Mouse (Mus musculus): ENCODE data around the gene Sbf1.

Sbf1 gene

DNA sequence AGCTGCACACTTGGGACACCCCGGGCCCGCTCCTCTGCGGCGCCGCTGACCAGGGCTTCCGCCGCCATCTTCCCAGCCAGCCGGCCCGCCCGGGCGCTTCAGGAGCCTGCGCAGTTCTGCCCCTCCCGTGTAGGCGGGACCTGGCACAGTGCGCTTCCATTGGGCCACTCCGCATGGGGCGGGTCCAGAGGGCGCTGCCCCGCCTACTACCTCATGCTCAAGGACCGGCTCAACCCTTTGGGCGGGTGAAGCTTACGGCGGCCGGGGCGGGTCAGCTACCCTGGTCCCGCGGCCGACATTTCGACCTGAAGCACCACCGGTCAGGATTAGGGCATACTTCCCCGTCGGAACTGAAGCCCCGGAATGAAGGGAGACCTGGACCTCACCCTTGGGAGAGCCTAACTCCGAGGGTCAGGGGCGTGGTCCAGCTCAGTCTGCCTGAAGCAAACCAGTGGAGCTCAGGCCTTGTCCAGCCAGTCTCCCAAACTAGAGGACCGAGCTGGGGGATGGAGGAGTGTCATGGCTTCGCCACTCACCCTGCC lies at the start of gene Sbf1:
TSS of gene Sbf1 (minus strand) at position 122 of the 542 bp plus-strand sequence.
- peak; percentile 72 for DNase-seq (ENCODE audit: extremely low spot score, low read depth, low spot score)

DNA sequence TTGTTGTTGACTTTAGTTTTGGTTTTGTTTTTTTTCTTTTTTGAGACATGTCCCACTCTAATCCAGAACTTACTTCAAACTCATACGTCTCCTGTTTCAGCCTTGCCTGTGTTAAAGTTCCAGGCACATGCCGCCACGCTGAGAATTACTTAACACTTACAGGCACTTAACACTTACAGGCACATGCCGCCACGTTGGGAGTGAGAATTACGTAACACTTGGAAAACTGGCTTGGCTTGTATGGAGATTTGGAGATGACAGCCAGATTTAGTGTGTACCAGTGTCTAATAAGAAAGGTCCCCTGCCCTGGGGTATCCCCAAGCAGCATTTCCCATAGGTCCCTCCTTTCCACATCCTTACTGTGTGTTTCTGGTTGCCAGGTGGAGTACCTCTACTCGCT lies 47.9 kb upstream of the Sbf1 start:
- DNase-seq (ENCODE audit: extremely low spot score, low read depth, low spot score): no peak

DNA sequence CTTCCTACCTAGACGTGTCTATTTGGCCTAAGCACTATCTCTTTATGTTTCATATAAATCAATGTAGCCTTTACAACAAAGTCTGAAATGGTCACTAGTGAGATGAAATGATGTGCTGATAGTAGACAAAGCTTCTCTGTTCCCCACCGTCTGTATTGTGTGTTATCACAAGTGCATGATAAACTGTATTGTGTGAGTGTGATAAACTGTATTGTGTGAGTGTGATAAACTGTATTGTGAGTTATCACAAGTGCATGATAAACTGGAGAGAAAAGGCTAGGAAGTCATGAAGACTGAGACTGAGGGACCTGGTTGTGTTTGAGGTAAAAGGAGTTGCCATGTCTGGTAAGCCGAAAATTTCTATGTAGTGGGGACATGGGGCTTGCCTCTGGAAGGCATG lies 43.7 kb upstream of the Sbf1 start:
- DNase-seq (ENCODE audit: extremely low spot score, low read depth, low spot score): no peak

DNA sequence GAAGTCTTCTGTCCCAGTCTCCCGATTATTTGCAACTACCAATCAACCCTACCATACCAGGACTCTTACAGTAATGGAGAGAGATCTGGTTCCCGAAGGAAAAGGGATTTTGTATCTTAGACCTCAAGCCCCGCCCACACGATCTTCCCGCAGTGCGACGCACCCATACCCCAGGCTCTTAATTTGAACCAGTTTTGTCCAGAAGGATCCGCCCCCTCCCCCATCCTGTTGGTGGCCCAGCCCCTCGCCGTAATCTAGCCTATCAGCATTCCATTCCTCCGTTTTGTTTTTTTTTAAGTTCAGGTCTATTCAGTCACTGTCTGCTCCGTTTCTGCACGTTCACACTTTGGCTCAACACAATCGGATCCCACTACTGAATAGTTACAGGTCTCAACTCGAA lies 41.3 kb upstream of the Sbf1 start:
- DNase-seq (ENCODE audit: extremely low spot score, low read depth, low spot score): peak; percentile 74

DNA sequence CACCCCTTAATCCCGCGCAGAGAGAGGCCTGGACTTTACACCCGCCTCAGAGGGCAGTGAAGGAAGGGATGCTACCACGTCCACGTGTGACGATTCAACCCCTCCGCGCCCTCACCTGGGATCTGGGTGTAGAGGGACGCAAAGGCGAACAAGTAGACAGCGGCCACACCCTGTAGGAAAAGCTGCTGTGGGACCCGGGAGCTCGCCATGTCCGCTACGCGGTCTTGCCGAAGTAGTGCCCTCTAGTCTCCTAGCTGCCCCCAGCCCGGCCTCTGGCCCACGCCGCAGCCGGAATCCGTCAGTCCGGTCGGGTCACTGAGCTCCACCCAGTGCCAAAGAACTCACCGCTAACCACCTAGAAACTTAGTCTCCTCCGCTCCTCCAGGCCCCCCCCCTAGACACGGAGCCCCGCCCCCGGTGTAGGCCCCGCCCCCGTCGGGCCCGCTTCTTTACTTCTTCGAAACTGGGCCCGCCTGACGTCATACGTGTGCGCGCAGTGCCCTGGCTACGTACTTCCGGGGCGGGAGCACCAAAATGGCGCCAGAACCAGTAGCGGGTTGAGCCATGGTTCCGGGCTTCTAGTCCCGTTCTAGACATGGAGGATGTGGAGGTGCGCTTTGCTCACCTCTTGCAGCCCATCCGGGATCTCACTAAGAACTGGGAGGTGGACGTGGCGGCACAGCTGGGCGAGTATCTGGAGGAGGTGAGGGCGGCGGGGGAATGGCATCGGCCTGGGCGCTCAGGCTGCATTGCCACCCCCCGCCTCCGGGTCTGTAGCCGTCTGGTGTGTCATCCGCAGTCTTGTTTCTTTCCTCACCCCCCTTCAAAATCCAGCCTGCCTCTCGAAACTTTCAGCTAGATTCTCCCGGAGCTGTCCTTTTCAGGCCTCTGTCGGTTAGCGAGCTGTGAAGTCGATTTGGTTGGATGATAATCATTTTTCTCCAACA lies 40.4 kb upstream of the Sbf1 start, which contains the start of the genes Lmf2 and Ncaph2:
TSS of gene Lmf2 (minus strand) at position 419 of the 947 bp plus-strand sequence.
TSS of gene Ncaph2 (plus strand) at position 479 of the 947 bp plus-strand sequence.
- DNase-seq (ENCODE audit: extremely low spot score, low read depth, low spot score): peak; percentile 69

DNA sequence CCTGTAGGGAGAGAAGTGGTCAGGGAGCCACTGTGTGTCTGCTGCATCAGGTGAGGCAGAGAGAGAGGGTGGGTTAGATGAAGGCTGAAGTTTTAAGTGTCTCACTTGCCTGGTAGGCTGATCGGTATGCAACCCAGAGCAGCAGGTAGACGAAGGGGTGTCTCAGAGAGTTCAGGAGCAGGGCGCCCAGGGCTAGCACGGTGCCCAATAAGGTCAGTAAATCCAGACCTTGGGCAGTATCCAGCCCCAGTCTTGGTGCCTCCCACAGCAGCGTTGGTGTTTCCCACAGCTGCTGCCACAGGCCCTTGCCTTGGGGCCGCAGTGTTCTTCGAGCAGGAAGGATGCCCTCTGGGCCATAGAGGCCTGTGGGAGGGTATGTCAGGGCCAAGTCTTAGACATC lies 39.3 kb upstream of the Sbf1 start:
- no peak for DNase-seq (ENCODE audit: extremely low spot score, low read depth, low spot score)

DNA sequence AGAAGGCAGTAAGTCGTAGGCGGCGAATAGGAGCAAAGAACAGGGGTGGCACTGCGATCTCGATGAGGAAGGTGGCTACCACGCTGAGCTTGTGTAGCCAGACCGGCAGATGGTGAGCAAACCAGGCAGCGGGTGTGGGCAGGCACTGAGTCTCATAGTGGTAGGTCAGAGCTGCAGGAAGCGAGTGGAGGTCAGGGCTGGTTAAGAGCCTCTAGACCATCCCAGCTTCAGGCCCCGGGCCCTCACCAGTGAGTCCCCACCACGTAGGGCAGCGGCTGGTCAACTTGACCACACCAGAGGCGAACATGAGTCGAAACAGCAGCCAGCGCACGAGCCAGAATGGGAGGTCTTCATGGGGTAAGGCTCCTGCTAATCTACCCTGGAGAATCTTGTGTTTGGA lies 38.7 kb upstream of the Sbf1 start:
- DNase-seq (ENCODE audit: extremely low spot score, low read depth, low spot score): no peak

DNA sequence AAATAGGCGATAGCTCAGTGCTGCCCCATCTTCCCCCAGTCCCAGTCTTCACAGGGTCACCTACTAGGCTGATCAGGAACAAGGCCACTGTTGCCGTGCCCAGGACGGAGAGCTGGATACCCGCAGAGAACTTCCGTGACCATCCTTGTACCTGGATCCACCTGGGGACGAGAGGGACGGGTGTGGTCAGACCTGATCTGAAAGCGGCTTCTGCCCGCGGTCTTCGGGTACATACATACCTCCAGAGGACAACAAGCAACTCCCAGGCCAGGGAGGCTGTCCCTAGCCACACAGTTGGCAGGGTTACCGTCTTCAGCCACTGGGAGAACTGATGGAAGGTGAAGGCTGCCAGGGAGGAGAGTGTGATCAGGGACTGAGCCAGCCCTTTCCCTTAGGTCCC lies 37.7 kb upstream of the Sbf1 start:
- no peak for DNase-seq (ENCODE audit: extremely low spot score, low read depth, low spot score)

DNA sequence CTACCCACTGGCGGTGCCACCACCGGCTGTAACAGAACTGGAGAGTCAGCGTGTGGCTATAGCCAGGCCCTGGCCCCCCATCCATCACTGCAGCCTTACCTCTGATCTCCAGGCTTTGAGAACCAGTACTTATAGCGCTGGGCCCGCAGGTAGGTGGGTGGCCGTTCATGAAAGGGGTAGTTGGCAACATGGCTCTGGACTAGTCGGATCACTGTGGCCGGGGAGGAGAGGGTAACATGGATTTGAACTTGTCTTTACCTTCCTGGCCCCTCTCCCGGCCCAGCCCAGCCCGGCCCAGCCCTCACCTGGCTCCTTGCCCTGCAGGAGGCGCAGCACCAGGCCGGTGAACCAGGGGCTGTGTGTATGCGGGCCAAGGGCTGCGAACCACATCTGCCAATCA lies 36.9 kb upstream of the Sbf1 start:
- no peak for DNase-seq (ENCODE audit: extremely low spot score, low read depth, low spot score)

DNA sequence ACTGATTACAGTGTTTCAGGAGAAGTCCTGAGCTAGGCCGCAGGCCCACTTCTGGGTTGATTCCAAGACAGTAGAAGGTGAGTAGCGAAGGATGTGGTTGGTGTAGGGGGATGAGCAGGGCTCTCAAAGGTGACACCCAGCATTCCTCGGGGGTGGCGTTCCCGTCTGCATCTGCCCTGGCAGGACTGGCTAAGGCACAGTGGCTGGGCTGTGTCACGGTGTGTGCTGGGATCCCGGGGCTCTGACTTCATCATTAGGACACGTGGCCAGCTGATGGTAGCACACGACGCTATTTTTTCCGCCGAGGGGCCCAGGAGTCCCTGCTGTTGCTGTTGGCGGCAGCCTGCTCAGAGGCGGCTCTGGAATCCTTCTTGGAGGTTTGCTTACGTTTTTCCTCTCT lies 36.2 kb upstream of the Sbf1 start:
- no peak for DNase-seq (ENCODE audit: extremely low spot score, low read depth, low spot score)

DNA sequence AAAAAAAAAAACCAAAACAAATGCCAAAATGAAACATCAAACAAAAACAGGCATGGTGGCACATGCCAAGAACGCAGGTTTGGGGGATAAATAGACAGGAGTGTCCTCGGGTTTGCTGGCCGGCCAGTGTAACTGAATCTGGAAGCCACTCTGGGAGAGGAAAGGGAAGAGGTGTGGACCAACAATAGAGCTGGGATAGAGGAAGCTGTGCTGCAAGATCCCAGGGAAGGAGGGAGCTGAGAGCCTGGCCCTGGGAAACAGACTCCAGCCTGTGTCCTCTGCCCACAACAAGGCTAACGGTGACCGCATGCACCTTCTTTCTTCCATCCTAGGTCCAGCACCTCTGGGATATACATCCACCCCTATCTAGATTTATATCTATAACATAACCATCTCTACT lies 35.3 kb upstream of the Sbf1 start:
- DNase-seq (ENCODE audit: extremely low spot score, low read depth, low spot score): no peak

DNA sequence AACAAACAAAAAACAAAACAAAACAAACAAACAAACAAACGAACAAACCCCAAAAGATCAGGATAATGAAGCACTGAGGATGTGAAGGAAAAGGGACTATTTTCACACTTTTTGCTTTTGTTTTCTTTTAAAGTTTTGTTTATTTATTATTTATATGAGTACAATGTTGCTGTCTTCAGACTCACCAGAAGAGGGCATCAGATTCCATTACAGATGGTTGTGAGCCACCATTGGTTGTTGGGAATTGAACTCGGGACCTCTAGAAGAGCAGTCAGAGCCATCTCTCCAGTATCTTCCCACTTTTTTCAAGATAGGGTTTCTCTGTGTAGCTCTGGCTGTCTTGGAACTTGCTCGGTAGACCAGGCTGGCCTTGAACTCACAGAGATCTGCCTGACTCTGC lies 28.2 kb upstream of the Sbf1 start:
- DNase-seq (ENCODE audit: extremely low spot score, low read depth, low spot score): no peak

DNA sequence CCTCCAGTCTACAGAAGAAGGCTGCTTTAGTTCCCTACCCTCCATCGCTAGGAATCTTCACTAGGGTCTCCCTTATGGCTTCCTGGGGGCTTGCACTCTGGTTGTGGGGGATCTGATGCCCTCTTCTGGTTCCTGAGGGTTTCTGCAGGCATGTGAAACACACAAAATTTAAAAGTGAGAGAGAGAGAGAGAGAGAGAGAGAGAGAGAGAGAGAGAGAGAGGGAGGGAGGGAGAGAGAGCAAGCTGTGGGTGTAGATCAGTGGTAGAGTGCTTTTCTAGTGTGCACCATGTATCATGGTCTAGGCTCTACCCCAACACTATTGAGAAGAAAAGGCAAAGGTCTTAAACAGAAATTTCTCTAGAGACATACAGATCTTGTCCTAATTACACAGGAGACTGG lies 26.6 kb upstream of the Sbf1 start:
- DNase-seq (ENCODE audit: extremely low spot score, low read depth, low spot score): no peak

DNA sequence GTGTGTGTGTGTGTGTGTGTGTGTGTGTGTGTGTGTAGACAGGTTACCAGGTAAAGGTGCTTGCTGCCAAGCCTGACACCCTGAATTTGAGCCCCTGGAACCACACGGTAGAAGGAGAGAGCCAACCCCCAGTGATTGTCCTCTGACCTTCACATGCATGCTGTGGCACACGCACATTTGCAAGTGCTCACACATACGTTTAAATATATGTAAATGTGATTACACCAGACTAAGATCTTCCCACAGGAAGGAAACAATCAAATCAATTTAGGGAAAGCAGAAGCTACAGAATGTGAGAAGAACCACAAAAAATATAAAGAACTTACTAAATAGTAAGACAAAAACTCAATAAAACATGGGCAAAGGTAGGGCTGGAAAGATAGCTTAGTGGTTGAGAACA lies 25.0 kb upstream of the Sbf1 start:
- no peak for DNase-seq (ENCODE audit: extremely low spot score, low read depth, low spot score)

DNA sequence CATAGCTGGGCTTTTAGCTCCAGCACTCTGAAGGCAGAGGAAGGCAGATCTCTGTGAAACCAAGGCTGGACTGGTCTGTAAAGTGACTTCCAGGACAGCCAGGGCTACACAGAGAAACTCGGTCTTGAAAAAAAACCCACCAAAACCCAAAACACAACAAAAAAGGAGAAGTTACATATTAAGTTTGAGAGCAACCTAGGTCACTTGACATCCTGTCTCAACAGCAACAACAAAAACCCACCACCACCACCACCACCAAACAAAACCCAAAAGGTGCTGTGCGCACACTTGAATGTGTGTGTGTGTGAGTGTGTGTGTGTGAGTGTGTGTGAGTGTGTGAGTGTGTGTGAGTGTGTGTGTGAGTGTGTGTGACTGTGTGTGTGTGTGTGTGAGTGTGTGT lies 24.6 kb upstream of the Sbf1 start:
- no peak for DNase-seq (ENCODE audit: extremely low spot score, low read depth, low spot score)

DNA sequence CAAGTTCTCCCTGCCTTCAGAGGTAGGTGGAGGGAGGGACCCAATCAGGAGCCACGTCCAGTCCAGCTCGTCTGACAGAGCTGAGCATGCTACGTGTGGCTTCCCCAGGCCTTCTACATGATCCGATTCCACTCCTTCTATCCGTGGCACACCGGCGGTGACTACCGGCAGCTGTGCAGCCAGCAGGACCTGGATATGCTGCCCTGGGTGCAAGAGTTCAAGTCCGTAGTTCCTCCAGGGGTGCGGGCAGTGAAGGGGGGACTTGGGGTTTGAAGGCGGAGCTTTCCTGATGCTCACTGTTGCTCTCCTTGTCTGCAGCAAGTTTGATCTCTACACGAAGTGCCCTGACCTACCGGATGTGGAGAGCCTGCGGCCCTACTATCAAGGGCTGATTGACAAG lies 21.3 kb upstream of the Sbf1 start:
- no peak for DNase-seq (ENCODE audit: extremely low spot score, low read depth, low spot score)

DNA sequence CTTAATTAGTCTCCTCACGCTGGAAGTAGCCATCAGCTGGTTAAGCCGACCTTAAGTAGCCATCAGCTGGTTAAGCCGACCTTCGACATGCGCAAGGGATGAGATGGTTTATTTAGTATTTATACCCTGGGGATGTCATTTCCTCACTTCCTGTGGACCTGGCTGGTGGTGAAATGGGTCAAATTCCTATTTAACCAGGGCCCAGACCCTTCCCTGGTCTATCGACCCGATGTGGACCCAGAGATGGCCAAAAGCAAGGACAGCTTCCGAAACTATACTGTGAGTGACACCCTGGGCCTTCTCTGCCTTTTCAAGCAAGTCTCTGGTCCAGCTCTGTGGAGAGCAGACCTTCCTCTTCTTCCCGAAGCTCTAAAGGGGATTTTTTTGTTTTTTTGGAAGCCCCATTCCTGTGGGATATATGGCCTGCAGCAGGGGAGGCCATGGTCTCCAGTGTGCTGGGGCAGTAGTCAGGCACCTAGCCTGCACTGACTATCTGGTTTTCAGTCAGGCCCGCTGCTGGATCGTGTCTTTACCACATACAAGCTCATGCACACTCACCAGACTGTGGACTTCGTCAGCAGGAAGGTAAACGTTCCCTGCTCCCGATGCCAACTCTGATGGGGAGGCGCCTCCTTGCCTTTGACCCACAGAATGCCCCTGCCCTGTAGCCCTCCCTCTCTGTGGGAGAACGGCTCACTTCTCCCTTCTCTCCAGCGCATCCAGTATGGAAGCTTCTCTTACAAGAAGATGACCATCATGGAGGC lies 19.8 kb upstream of the Sbf1 start:
- no peak for DNase-seq (ENCODE audit: extremely low spot score, low read depth, low spot score)

DNA sequence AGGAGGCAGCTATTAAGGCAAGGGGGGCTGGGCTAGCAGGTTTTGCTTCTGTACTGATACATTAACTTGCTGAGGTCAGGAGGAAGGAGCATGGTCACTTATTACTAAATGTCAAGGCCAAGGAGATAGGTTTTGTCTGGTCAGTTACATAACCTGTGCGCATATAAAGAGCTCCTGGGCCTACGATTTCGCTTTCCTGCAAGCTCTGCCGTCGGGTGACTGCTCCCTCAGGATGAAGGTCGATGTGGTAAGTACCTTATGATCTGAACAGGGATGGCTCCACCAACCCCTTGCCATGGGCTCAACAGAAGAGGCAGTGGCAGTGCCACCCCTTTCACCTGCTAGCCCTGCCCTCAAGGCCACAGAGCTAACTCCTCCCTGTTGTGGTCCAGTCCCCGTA lies 19.2 kb upstream of the Sbf1 start, which contains the start of gene Miox:
TSS of gene Miox (plus strand) at position 128 of the 400 bp plus-strand sequence.
- DNase-seq (ENCODE audit: extremely low spot score, low read depth, low spot score): no peak

DNA sequence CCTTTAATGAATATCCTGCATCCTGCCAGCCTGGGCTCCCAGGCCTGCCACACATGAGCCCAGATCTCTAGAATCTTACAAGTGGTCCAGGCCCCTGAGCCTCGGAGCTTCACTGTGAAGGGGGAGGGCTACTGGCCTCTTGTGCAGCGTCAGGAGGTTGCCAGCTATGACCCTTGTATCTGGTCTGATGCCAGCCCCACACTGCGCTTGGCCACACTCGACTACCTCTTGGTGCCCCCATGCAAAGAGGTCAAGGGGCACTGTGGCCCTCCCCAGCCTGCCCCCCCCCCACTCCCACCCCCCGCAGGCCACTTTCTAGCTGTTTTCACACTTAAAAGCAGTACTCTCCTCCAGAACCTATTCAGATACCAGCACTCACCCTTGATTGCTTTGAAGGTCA lies 11.3 kb upstream of the Sbf1 start:
- DNase-seq (ENCODE audit: extremely low spot score, low read depth, low spot score): no peak

DNA sequence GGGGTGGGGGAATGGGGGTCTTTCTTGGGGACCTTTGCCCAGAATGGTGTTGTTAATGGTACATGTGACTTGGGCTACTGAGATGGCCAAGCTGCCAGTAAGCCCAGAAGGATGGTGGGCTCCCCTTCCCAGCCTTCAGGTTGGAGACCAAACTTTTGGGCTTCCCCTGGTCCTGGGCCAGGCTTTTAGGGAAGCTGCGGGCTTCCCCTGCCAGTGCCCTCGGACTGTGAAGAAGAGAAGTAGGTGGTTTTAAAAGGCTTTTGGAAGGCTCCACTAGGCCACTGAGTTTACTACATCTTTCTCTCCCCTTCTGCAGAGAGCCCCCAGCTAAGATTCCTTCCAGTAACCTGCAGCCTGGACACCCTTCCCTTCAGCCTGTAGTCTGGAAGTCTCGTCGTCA lies 8.5 kb upstream of the Sbf1 start:
- DNase-seq (ENCODE audit: extremely low spot score, low read depth, low spot score): no peak

DNA sequence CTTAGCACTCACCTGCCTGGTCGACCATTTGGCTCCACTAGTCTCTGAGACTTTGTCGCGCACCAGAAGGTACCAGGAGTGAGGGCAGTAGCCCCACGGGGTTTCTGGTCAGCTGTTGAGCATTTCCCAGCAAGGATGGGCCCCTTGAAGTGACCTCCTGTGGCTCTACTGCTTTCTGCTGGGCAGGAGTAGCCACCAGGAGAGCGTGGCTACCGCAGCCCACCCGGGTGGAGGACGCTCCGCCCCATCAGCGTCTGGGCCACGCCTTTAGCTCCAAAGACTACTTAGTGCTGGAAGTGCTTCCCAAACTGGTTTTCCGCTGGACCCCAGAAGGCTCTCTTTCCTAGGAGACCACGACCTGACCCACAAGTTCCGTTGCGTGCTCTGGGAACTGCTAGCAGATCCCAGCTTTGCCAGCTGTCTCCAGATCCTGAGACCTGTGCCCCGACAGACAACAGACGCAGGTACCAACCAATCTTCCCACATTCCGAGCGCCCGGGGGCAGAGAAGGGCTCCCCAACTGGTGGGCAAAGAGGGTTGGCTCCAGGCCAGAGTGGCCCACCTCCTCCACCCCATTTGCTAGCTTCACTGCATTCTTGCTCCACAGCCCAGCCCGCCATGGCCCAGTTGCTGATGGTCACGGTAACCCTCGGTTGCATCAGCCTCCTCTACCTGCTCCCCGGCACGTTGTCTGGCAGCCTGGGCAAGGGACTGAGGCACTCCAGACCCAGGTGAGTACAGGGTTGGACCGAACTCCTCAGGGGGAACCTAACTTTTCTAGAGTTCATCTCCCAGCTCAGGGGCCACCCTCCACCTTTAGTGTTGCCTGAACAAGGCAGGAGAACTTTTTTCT lies 7.8 kb upstream of the Sbf1 start, which contains the start of gene Adm2:
TSS of gene Adm2 (plus strand) at position 51 of the 853 bp plus-strand sequence.
- DNase-seq (ENCODE audit: extremely low spot score, low read depth, low spot score): no peak

Data from hindlimb bud, embryonic 11.5 days (tissue).